In genomic region chr4:140023833-140024232, GRCm38 (mm10) we compare ENCODE assay signal across 30 mouse cellular contexts. TPM values are rescaled to one million over a fixed set of nuclear protein-coding genes. Genes with fewer than 3 reads are reported as not detected.
A peak's percentile ranks its signal among the peaks of the same experiment; 100 is the strongest.
DNase-seq lines count a peak whose midpoint lies in the region; ATAC-seq and TF ChIP-seq lines count a peak whose summit lies in the region.
"Had no signal": no experiment of that assay in that cellular context is flagged by ENCODE, and none has a peak within 500 bp of the region (broad histone marks: within the 10 kb centered on the region; RNA-seq: fewer than 3 reads in every experiment).

No protein-coding gene starts in this region.

- H3K4me2 ChIP-seq in hindbrain, postnatal 0 days (ENCODE audit: low read depth, low read length): no peak overlapping the region
- H3K4me2 ChIP-seq in kidney, embryonic 16.5 days (replicated peaks; ENCODE audit: low read depth, low read length): no peak overlapping the region
- H3K4me2 ChIP-seq in neural tube, embryonic 12.5 days (replicated peaks): no peak overlapping the region
- no peak overlapping the region for H3K4me2 ChIP-seq in midbrain, embryonic 14.5 days (ENCODE audit: low read length)
- H3K4me2 ChIP-seq: heart, embryonic 12.5 days; limb, embryonic 15.5 days; liver, embryonic 13.5 days had no signal

- H3K27ac ChIP-seq in hindbrain, embryonic 10.5 days: peak overlapping the region; percentile 66
- no peak overlapping the region for H3K27ac ChIP-seq in hindbrain, postnatal 0 days
- H3K27ac ChIP-seq in kidney, embryonic 16.5 days (ENCODE audit: low read length): no peak overlapping the region
- H3K27ac ChIP-seq in neural tube, embryonic 12.5 days: 0 out of 2 replicates have a peak overlapping the region, but pooled peaks have one; percentile 15
- peak overlapping the region; percentile 26; the same call in 1 of the 2 replicates for H3K27ac ChIP-seq in midbrain, embryonic 14.5 days (replicated peaks; ENCODE audit: low read depth, low read length)
- H3K27ac ChIP-seq: heart, adult 2 months; limb, embryonic 10.5 days; limb, embryonic 15.5 days; liver, embryonic 13.5 days; macrophage had no signal

- TF ChIP-seq CTCF in hindbrain, postnatal 0 days (IDR thresholded peaks at IDR 0.05; ENCODE audit: low read depth): no peak

- ATAC-seq in hindbrain, postnatal 0 days: no peak
- 0 out of 2 replicates have a peak, but pooled peaks have one; percentile 31 for ATAC-seq in kidney, embryonic 16.5 days (ENCODE audit: low FRiP score, low TSS enrichment)
- no peak for ATAC-seq in neural tube, embryonic 12.5 days (ENCODE audit: low FRiP score, low read depth)
- ATAC-seq in midbrain, embryonic 14.5 days (ENCODE audit: low FRiP score, low TSS enrichment): no peak
- ATAC-seq: forebrain, embryonic 16.5 days; inflammation-experienced regulatory T-cells, adult 6 months; lung, postnatal 0 days had no signal

- no peaks in the 10 kb centered on the region for H3K36me3 ChIP-seq in hindbrain, embryonic 10.5 days
- no peaks in the 10 kb centered on the region; the same call in 1 of the 2 replicates for H3K36me3 ChIP-seq in hindbrain, postnatal 0 days (ENCODE audit: insufficient read depth, low read length)
- no peaks in the 10 kb centered on the region for H3K36me3 ChIP-seq in kidney, embryonic 16.5 days (ENCODE audit: insufficient read depth, low read length)
- H3K36me3 ChIP-seq in neural tube, embryonic 12.5 days: no peaks in the 10 kb centered on the region
- H3K36me3 ChIP-seq in midbrain, embryonic 14.5 days (ENCODE audit: control insufficient read depth, insufficient read depth, low read length): no peaks in the 10 kb centered on the region
- H3K36me3 ChIP-seq: G1E; heart, embryonic 12.5 days; limb, embryonic 10.5 days; limb, embryonic 15.5 days; liver, embryonic 13.5 days had no signal

- peaks cover 31% of the 10 kb centered on the region for H3K4me1 ChIP-seq in hindbrain, embryonic 10.5 days (replicated peaks)
- no peaks in the 10 kb centered on the region for H3K4me1 ChIP-seq in hindbrain, postnatal 0 days (ENCODE audit: insufficient read depth, low read length)
- H3K4me1 ChIP-seq in kidney, embryonic 16.5 days (ENCODE audit: insufficient read depth, low read length): peaks cover 5% of the 10 kb centered on the region; the same call in 1 of the 2 replicates
- 0 out of 2 replicates have a peak, but pooled peaks cover under 1% of the 10 kb centered on the region for H3K4me1 ChIP-seq in neural tube, embryonic 12.5 days
- no peaks in the 10 kb centered on the region for H3K4me1 ChIP-seq in midbrain, embryonic 14.5 days (ENCODE audit: control insufficient read depth, insufficient read depth, low read length)
- H3K4me1 ChIP-seq: heart, embryonic 12.5 days; limb, embryonic 15.5 days; liver, embryonic 13.5 days had no signal

- H3K9me3 ChIP-seq in hindbrain, embryonic 10.5 days: no peaks in the 10 kb centered on the region
- H3K9me3 ChIP-seq in hindbrain, postnatal 0 days (ENCODE audit: low read length): no peaks in the 10 kb centered on the region
- H3K9me3 ChIP-seq in kidney, embryonic 16.5 days (ENCODE audit: low read length): no peaks in the 10 kb centered on the region
- no peaks in the 10 kb centered on the region for H3K9me3 ChIP-seq in neural tube, embryonic 12.5 days
- H3K9me3 ChIP-seq in midbrain, embryonic 14.5 days (ENCODE audit: control insufficient read depth, low read length): no peaks in the 10 kb centered on the region
- H3K9me3 ChIP-seq: limb, embryonic 10.5 days; limb, embryonic 15.5 days; liver, embryonic 13.5 days had no signal

- H3K27me3 ChIP-seq in hindbrain, embryonic 10.5 days (ENCODE audit: insufficient read depth, poor library complexity, severe bottlenecking): no peaks in the 10 kb centered on the region
- no peaks in the 10 kb centered on the region for H3K27me3 ChIP-seq in hindbrain, postnatal 0 days (ENCODE audit: insufficient read depth, low read length)
- H3K27me3 ChIP-seq in kidney, embryonic 16.5 days (ENCODE audit: insufficient read depth, low read length): peaks cover 3% of the 10 kb centered on the region; the same call in 1 of the 2 replicates
- no peaks in the 10 kb centered on the region for H3K27me3 ChIP-seq in neural tube, embryonic 12.5 days (replicated peaks)
- no peaks in the 10 kb centered on the region for H3K27me3 ChIP-seq in midbrain, embryonic 14.5 days (ENCODE audit: control insufficient read depth, insufficient read depth, low read length)
- H3K27me3 ChIP-seq: liver, embryonic 13.5 days had no signal

- 78% methylated on average over 6 of the region's 6 CpGs for WGBS in hindbrain, embryonic 10.5 days
- WGBS in hindbrain, postnatal 0 days: 42% methylated on average over 6 of the region's 6 CpGs
- WGBS in kidney, embryonic 16.5 days: 43% methylated on average over 6 of the region's 6 CpGs
- 61% methylated on average over 6 of the region's 6 CpGs for WGBS in neural tube, embryonic 12.5 days
- WGBS in midbrain, embryonic 14.5 days: 57% methylated on average over 6 of the region's 6 CpGs

- no peak overlapping the region for H3K9ac ChIP-seq in hindbrain, postnatal 0 days (replicated peaks; ENCODE audit: low read length)
- H3K9ac ChIP-seq in kidney, embryonic 16.5 days (replicated peaks; ENCODE audit: low read length): no peak overlapping the region
- no peak overlapping the region for H3K9ac ChIP-seq in neural tube, embryonic 12.5 days
- no peak overlapping the region for H3K9ac ChIP-seq in midbrain, embryonic 14.5 days (replicated peaks; ENCODE audit: low read length)
- H3K9ac ChIP-seq: heart, embryonic 12.5 days; limb, embryonic 15.5 days; liver, embryonic 13.5 days had no signal

- no peak overlapping the region for H3K4me3 ChIP-seq in hindbrain, embryonic 10.5 days
- H3K4me3 ChIP-seq in hindbrain, postnatal 0 days (ENCODE audit: low read length): no peak overlapping the region
- no peak overlapping the region for H3K4me3 ChIP-seq in kidney, embryonic 16.5 days (ENCODE audit: low read length)
- H3K4me3 ChIP-seq in neural tube, embryonic 12.5 days: no peak overlapping the region
- no peak overlapping the region for H3K4me3 ChIP-seq in midbrain, embryonic 14.5 days (replicated peaks; ENCODE audit: low read depth, low read length)
- H3K4me3 ChIP-seq: heart, adult 2 months; heart, embryonic 12.5 days; limb, embryonic 10.5 days; limb, embryonic 15.5 days; liver, embryonic 13.5 days had no signal

- no peak for DNase-seq in hindbrain, embryonic 10.5 days (ENCODE audit: low spot score)
- no peak for DNase-seq in hindbrain, postnatal 0 days (ENCODE audit: low spot score)
- no peak for DNase-seq in kidney, postnatal 36 days
- no peak for DNase-seq in neural tube, embryonic 10.5 days (ENCODE audit: extremely low spot score, low spot score)
- no peak for DNase-seq in midbrain, embryonic 14.5 days
- DNase-seq in thymus, postnatal 14 days: no peak
- DNase-seq: adrenal gland, adult 8-10 months; cerebellum, adult 8-10 months; cerebellum, postnatal 25 days; heart, adult 2 months; heart, postnatal 4 days; kidney, adult 11 months; kidney, postnatal 4 days; layer of hippocampus, adult 9-11 months; liver, embryonic 13.5 days; lung, adult 18-20 months; right cerebral cortex, adult 18-20 months; spleen, adult 18-20 months; thymus, postnatal 25 days had no signal

RNA-seq across cellular contexts. Expression of gene Klhdc7a, which starts 56.0 kb away (rescaled TPM):
- polyA plus RNA-seq in hindbrain, embryonic 10.5 days (2016; fragmentation: Nextera tagmentation; extraction: Ambion mirVana): 0.41 and 0.47 TPM in 2 replicates
- total RNA-seq in hindbrain, postnatal 0 days (2014; rRNA removed): 1.0 and 1.6 TPM in 2 replicates
- 0.58 and 0.69 TPM in 2 replicates for polyA plus RNA-seq in hindbrain, postnatal 0 days (2015; fragmentation: Nextera tagmentation; extraction: Ambion mirVana)
- polyA plus RNA-seq in kidney, embryonic 16.5 days (2015; fragmentation: Nextera tagmentation; extraction: Ambion mirVana): 8.7 and 9.1 TPM in 2 replicates
- 0.04 TPM in 1 of 2 replicates, not detected in the other for polyA plus RNA-seq in neural tube, embryonic 12.5 days (2016; fragmentation: Nextera tagmentation; extraction: Ambion mirVana)
- 0.32 TPM in 1 of 2 replicates, not detected in the other for polyA plus RNA-seq in midbrain, embryonic 14.5 days (2014; fragmentation: Nextera tagmentation; extraction: Ambion mirVana)
- total RNA-seq: megakaryocyte-erythroid progenitor cell, adult 5-6 weeks had no signal
- polyA plus RNA-seq: G1E, macrophage had no signal

Comparison
In these comparisons a context has a peak if more than half of its experiments do, and no peak if none do; other contexts are left out.
1. H3K27ac ChIP-seq: peak in hindbrain, embryonic 10.5 days (single experiment), neural tube, embryonic 12.5 days (single experiment) and midbrain, embryonic 14.5 days (single experiment); none in hindbrain, postnatal 0 days (single experiment) and kidney, embryonic 16.5 days (single experiment).